Mouse (Mus musculus): ENCODE measurements around the gene Nav3. TPM values are rescaled to one million over a fixed set of nuclear protein-coding genes. Genes with fewer than 3 reads are reported as not detected.

The Nav3 gene
- polyA plus RNA-seq, 1 experiment from 2014 or later: 0.96 TPM

- Histone ChIP-seq H3K9ac (ENCODE audit: low read length) (no peak overlapping the region), H3K4me2 (replicated peaks; ENCODE audit: low read depth) (no peak overlapping the region), H3K27me3 (ENCODE audit: control insufficient read depth, insufficient read depth, low read length) (no peaks in the 10 kb centered on the region), H3K9me3 (ENCODE audit: control insufficient read depth, low read length) (no peaks in the 10 kb centered on the region), H3K4me1 (replicated peaks; ENCODE audit: control insufficient read depth, insufficient read depth) (no peaks in the 10 kb centered on the region), H3K27ac (replicated peaks) (no peak overlapping the region), H3K4me3 (ENCODE audit: low read depth, low read length) (no peak overlapping the region), H3K36me3 (ENCODE audit: control insufficient read depth, insufficient read depth, low read length) (no peaks in the 10 kb centered on the region)
- no peak for TF ChIP-seq EP300 (optimal IDR thresholded peaks at IDR 0.05)
- TF ChIP-seq CTCF (IDR thresholded peaks at IDR 0.05; ENCODE audit: low read depth): no peak
- no peak for DNase-seq (ENCODE audit: low spot score)
- no peak for ATAC-seq (ENCODE audit: low FRiP score, low TSS enrichment)
- WGBS: 52% methylated on average over 8 of the region's 8 CpGs
Measured at GRCm38 (mm10) chr10:109928547-109929318, 527.3 kb downstream of the Nav3 start.

GRCm38 (mm10) chr10:109926149-109926548, 529.9 kb downstream of the Nav3 start:
- no peaks in the 10 kb centered on the region for H3K36me3 ChIP-seq (ENCODE audit: control insufficient read depth, insufficient read depth, low read length)
- H3K4me2 ChIP-seq (replicated peaks; ENCODE audit: low read depth): no peak overlapping the region
- H3K27me3 ChIP-seq (ENCODE audit: control insufficient read depth, insufficient read depth, low read length): no peaks in the 10 kb centered on the region
- 74% methylated on average over 3 of the region's 3 CpGs for WGBS
- no peak overlapping the region for H3K9ac ChIP-seq (ENCODE audit: low read length)
- ATAC-seq (ENCODE audit: low FRiP score, low TSS enrichment) (no peak), DNase-seq (ENCODE audit: low spot score) (no peak)
- H3K27ac ChIP-seq (replicated peaks): no peak overlapping the region
- no peaks in the 10 kb centered on the region for H3K4me1 ChIP-seq (replicated peaks; ENCODE audit: control insufficient read depth, insufficient read depth)
- TF ChIP-seq CTCF (IDR thresholded peaks at IDR 0.05; ENCODE audit: low read depth) (no peak), EP300 (optimal IDR thresholded peaks at IDR 0.05) (no peak)
- H3K9me3 ChIP-seq (ENCODE audit: control insufficient read depth, low read length): no peaks in the 10 kb centered on the region
- H3K4me3 ChIP-seq (ENCODE audit: low read depth, low read length): no peak overlapping the region

GRCm38 (mm10) chr10:109924136-109924535, 531.9 kb downstream of the Nav3 start:
- H3K27ac ChIP-seq (replicated peaks): no peak overlapping the region
- TF ChIP-seq CTCF (IDR thresholded peaks at IDR 0.05; ENCODE audit: low read depth) (no peak), EP300 (optimal IDR thresholded peaks at IDR 0.05) (no peak)
- H3K9ac ChIP-seq (ENCODE audit: low read length): no peak overlapping the region
- DNase-seq (ENCODE audit: low spot score) (no peak), ATAC-seq (ENCODE audit: low FRiP score, low TSS enrichment) (no peak)
- no peak overlapping the region for H3K4me2 ChIP-seq (replicated peaks; ENCODE audit: low read depth)
- no peaks in the 10 kb centered on the region for H3K4me1 ChIP-seq (replicated peaks; ENCODE audit: control insufficient read depth, insufficient read depth)
- H3K4me3 ChIP-seq (ENCODE audit: low read depth, low read length): no peak overlapping the region
- 76% methylated on average over 2 of the region's 2 CpGs for WGBS
- H3K36me3 ChIP-seq (ENCODE audit: control insufficient read depth, insufficient read depth, low read length): no peaks in the 10 kb centered on the region
- H3K27me3 ChIP-seq (ENCODE audit: control insufficient read depth, insufficient read depth, low read length): no peaks in the 10 kb centered on the region
- H3K9me3 ChIP-seq (ENCODE audit: control insufficient read depth, low read length): no peaks in the 10 kb centered on the region

- Histone ChIP-seq H3K4me2 (replicated peaks; ENCODE audit: low read depth) (peak overlapping the region; percentile 29; the same call in 1 of the 2 replicates), H3K27ac (replicated peaks) (no peak overlapping the region), H3K9me3 (ENCODE audit: control insufficient read depth, low read length) (no peaks in the 10 kb centered on the region), H3K4me3 (ENCODE audit: low read depth, low read length) (no peak overlapping the region), H3K36me3 (ENCODE audit: control insufficient read depth, insufficient read depth, low read length) (no peaks in the 10 kb centered on the region), H3K9ac (ENCODE audit: low read length) (no peak overlapping the region), H3K4me1 (replicated peaks; ENCODE audit: control insufficient read depth, insufficient read depth) (no peaks in the 10 kb centered on the region), H3K27me3 (ENCODE audit: control insufficient read depth, insufficient read depth, low read length) (no peaks in the 10 kb centered on the region)
- no peak for ATAC-seq (ENCODE audit: low FRiP score, low TSS enrichment)
- no peak for TF ChIP-seq EP300 (optimal IDR thresholded peaks at IDR 0.05)
- no peak for TF ChIP-seq CTCF (IDR thresholded peaks at IDR 0.05; ENCODE audit: low read depth)
- 56% methylated on average over 11 of the region's 11 CpGs for WGBS
- no peak for DNase-seq (ENCODE audit: low spot score)
Measured at GRCm38 (mm10) chr10:109921368-109921767, 534.6 kb downstream of the Nav3 start.

GRCm38 (mm10) chr10:109920607-109921187, 535.3 kb downstream of the Nav3 start:
- H3K9ac ChIP-seq (ENCODE audit: low read length): no peak overlapping the region
- H3K27me3 ChIP-seq (ENCODE audit: control insufficient read depth, insufficient read depth, low read length): no peaks in the 10 kb centered on the region
- no peak for ATAC-seq (ENCODE audit: low FRiP score, low TSS enrichment)
- no peak overlapping the region for H3K4me3 ChIP-seq (ENCODE audit: low read depth, low read length)
- 16% methylated on average over 6 of the region's 6 CpGs for WGBS
- peak overlapping the region; percentile 29; the same call in 1 of the 2 replicates for H3K4me2 ChIP-seq (replicated peaks; ENCODE audit: low read depth)
- no peak overlapping the region for H3K27ac ChIP-seq (replicated peaks)
- no peaks in the 10 kb centered on the region for H3K36me3 ChIP-seq (ENCODE audit: control insufficient read depth, insufficient read depth, low read length)
- TF ChIP-seq CTCF (IDR thresholded peaks at IDR 0.05; ENCODE audit: low read depth) (peak; percentile 96), EP300 (optimal IDR thresholded peaks at IDR 0.05) (no peak)
- H3K4me1 ChIP-seq (replicated peaks; ENCODE audit: control insufficient read depth, insufficient read depth): no peaks in the 10 kb centered on the region
- DNase-seq (ENCODE audit: low spot score): peak; percentile 51
- no peaks in the 10 kb centered on the region for H3K9me3 ChIP-seq (ENCODE audit: control insufficient read depth, low read length)

GRCm38 (mm10) chr10:109919515-109919914, 536.5 kb downstream of the Nav3 start:
- no peak overlapping the region for H3K4me2 ChIP-seq (replicated peaks; ENCODE audit: low read depth)
- TF ChIP-seq EP300 (optimal IDR thresholded peaks at IDR 0.05) (no peak), CTCF (IDR thresholded peaks at IDR 0.05; ENCODE audit: low read depth) (peak; percentile 57)
- DNase-seq (ENCODE audit: low spot score): no peak
- 36% methylated on average over 1 of the region's 1 CpGs for WGBS
- no peaks in the 10 kb centered on the region for H3K27me3 ChIP-seq (ENCODE audit: control insufficient read depth, insufficient read depth, low read length)
- ATAC-seq (ENCODE audit: low FRiP score, low TSS enrichment): no peak
- no peak overlapping the region for H3K9ac ChIP-seq (ENCODE audit: low read length)
- H3K4me3 ChIP-seq (ENCODE audit: low read depth, low read length): no peak overlapping the region
- no peaks in the 10 kb centered on the region for H3K9me3 ChIP-seq (ENCODE audit: control insufficient read depth, low read length)
- no peaks in the 10 kb centered on the region for H3K36me3 ChIP-seq (ENCODE audit: control insufficient read depth, insufficient read depth, low read length)
- no peak overlapping the region for H3K27ac ChIP-seq (replicated peaks)
- no peaks in the 10 kb centered on the region for H3K4me1 ChIP-seq (replicated peaks; ENCODE audit: control insufficient read depth, insufficient read depth)
